Mouse (Mus musculus): ENCODE data around the gene Terf2. TPM values are rescaled to one million over a fixed set of nuclear protein-coding genes. Genes with fewer than 3 reads are reported as not detected.

Gene Terf2
- polyA plus RNA-seq (2012; ENCODE audit: insufficient read depth, insufficient read length, low replicate concordance, missing spikeins): not detected in 2 replicates

- peaks cover 5% of the 10 kb centered on the region for H3K4me1 ChIP-seq (ENCODE audit: control insufficient read depth, insufficient read depth, low read length)
- peak within 1 kb of the TSS; percentile 16 for H3K27ac ChIP-seq (ENCODE audit: insufficient read depth, low read depth, low read length)
- 4% methylated on average over 39 of the region's 39 CpGs for WGBS
- peak within 1 kb of the TSS; percentile 64 for H3K4me3 ChIP-seq (ENCODE audit: insufficient read depth, low read depth, low read length)
- peak; percentile 34; the same call in 1 of the 2 replicates for TF ChIP-seq POLR2A (IDR thresholded peaks at IDR 0.05; ENCODE audit: insufficient read depth, low read depth, low read length)
- TF ChIP-seq CTCF (IDR thresholded peaks at IDR 0.05; ENCODE audit: insufficient read depth, low read depth, low read length): no peak
These were observed at the start of gene Terf2 for GRCm38 (mm10) chr8:107096366-107097036. Gene Terf2 (minus strand): TSS chr8:107096547.

GRCm38 (mm10) chr8:107143501-107143900 is 47.2 kb upstream of the Terf2 start:
- TF ChIP-seq CTCF (IDR thresholded peaks at IDR 0.05; ENCODE audit: insufficient read depth, low read depth, low read length) (no peak), POLR2A (IDR thresholded peaks at IDR 0.05; ENCODE audit: insufficient read depth, low read depth, low read length) (no peak)
- WGBS: 44% methylated on average over 4 of the region's 4 CpGs
- H3K4me3 ChIP-seq (ENCODE audit: insufficient read depth, low read depth, low read length): no peak overlapping the region
- H3K27ac ChIP-seq (ENCODE audit: insufficient read depth, low read depth, low read length): no peak overlapping the region
- H3K4me1 ChIP-seq (ENCODE audit: control insufficient read depth, insufficient read depth, low read length): peaks cover 9% of the 10 kb centered on the region

- WGBS: 94% methylated on average over 4 of the region's 4 CpGs
- TF ChIP-seq POLR2A (IDR thresholded peaks at IDR 0.05; ENCODE audit: insufficient read depth, low read depth, low read length) (no peak), CTCF (IDR thresholded peaks at IDR 0.05; ENCODE audit: insufficient read depth, low read depth, low read length) (no peak)
- H3K4me1 ChIP-seq (ENCODE audit: control insufficient read depth, insufficient read depth, low read length): peaks cover 9% of the 10 kb centered on the region
- H3K27ac ChIP-seq (ENCODE audit: insufficient read depth, low read depth, low read length): no peak overlapping the region
- no peak overlapping the region for H3K4me3 ChIP-seq (ENCODE audit: insufficient read depth, low read depth, low read length)
These were observed 46.2 kb upstream of the Terf2 start for GRCm38 (mm10) chr8:107142539-107142938.

GRCm38 (mm10) chr8:107139704-107140470 is 43.5 kb upstream of the Terf2 start:
- WGBS: 41% methylated on average over 13 of the region's 13 CpGs
- no peak overlapping the region for H3K4me3 ChIP-seq (ENCODE audit: insufficient read depth, low read depth, low read length)
- H3K27ac ChIP-seq (ENCODE audit: insufficient read depth, low read depth, low read length): peak overlapping the region; percentile 75
- no peak for TF ChIP-seq POLR2A (IDR thresholded peaks at IDR 0.05; ENCODE audit: insufficient read depth, low read depth, low read length)
- TF ChIP-seq CTCF (IDR thresholded peaks at IDR 0.05; ENCODE audit: insufficient read depth, low read depth, low read length): no peak
- H3K4me1 ChIP-seq (ENCODE audit: control insufficient read depth, insufficient read depth, low read length): peaks cover 9% of the 10 kb centered on the region

- peaks cover 13% of the 10 kb centered on the region for H3K4me1 ChIP-seq (ENCODE audit: control insufficient read depth, insufficient read depth, low read length)
- 85% methylated on average over 5 of the region's 5 CpGs for WGBS
- TF ChIP-seq POLR2A (IDR thresholded peaks at IDR 0.05; ENCODE audit: insufficient read depth, low read depth, low read length) (no peak), CTCF (IDR thresholded peaks at IDR 0.05; ENCODE audit: insufficient read depth, low read depth, low read length) (no peak)
These were observed 42.0 kb upstream of the Terf2 start for GRCm38 (mm10) chr8:107138338-107138737.

GRCm38 (mm10) chr8:107137591-107137990 is 41.2 kb upstream of the Terf2 start:
- Histone ChIP-seq H3K4me3 (ENCODE audit: insufficient read depth, low read depth, low read length) (no peak overlapping the region), H3K27ac (ENCODE audit: insufficient read depth, low read depth, low read length) (no peak overlapping the region), H3K4me1 (ENCODE audit: control insufficient read depth, insufficient read depth, low read length) (peaks cover 13% of the 10 kb centered on the region)
- TF ChIP-seq CTCF (IDR thresholded peaks at IDR 0.05; ENCODE audit: insufficient read depth, low read depth, low read length) (no peak), POLR2A (IDR thresholded peaks at IDR 0.05; ENCODE audit: insufficient read depth, low read depth, low read length) (no peak)
- WGBS: 89% methylated on average over 6 of the region's 6 CpGs

More at GRCm38 (mm10) chr8:107138338-107138737, 42.0 kb upstream of the Terf2 start:
- H3K27ac ChIP-seq (ENCODE audit: insufficient read depth, low read depth, low read length): no peak overlapping the region
- H3K4me3 ChIP-seq (ENCODE audit: insufficient read depth, low read depth, low read length): no peak overlapping the region

GRCm38 (mm10) chr8:107136003-107136612 is 39.8 kb upstream of the Terf2 start:
- Histone ChIP-seq H3K4me3 (ENCODE audit: insufficient read depth, low read depth, low read length) (no peak overlapping the region), H3K27ac (ENCODE audit: insufficient read depth, low read depth, low read length) (no peak overlapping the region), H3K4me1 (ENCODE audit: control insufficient read depth, insufficient read depth, low read length) (peaks cover 13% of the 10 kb centered on the region)
- WGBS: 62% methylated on average over 8 of the region's 8 CpGs
- TF ChIP-seq POLR2A (IDR thresholded peaks at IDR 0.05; ENCODE audit: insufficient read depth, low read depth, low read length) (no peak), CTCF (IDR thresholded peaks at IDR 0.05; ENCODE audit: insufficient read depth, low read depth, low read length) (no peak)

GRCm38 (mm10) chr8:107133881-107134280 is 37.5 kb upstream of the Terf2 start:
- TF ChIP-seq POLR2A (IDR thresholded peaks at IDR 0.05; ENCODE audit: insufficient read depth, low read depth, low read length) (no peak), CTCF (IDR thresholded peaks at IDR 0.05; ENCODE audit: insufficient read depth, low read depth, low read length) (no peak)
- 61% methylated on average over 6 of the region's 6 CpGs for WGBS
- Histone ChIP-seq H3K27ac (ENCODE audit: insufficient read depth, low read depth, low read length) (no peak overlapping the region), H3K4me1 (ENCODE audit: control insufficient read depth, insufficient read depth, low read length) (peaks cover 12% of the 10 kb centered on the region), H3K4me3 (ENCODE audit: insufficient read depth, low read depth, low read length) (no peak overlapping the region)

Data from olfactory bulb, adult 2 months (tissue).